ENCODE assay signal across 31 mouse cellular contexts in the genomic region with DNA sequence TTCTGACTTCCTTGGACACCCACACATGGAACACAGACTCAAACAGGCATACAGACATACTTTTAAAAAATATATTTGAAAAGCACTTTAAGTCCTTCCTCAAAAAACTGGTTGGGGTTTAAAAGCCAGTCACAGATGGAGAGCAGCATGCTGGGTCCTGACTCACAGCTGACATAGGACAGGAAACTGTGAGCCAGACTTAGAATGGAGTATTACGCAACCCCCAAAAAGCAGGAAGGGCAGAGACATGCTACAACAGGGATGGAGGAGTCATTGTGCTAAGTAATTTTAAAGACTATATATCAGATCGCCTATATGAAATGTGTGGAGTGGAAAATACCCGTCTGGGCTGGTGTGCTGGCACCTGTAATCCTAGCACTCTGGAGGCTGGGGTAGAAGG. TPM values are rescaled to one million over a fixed set of nuclear protein-coding genes. Genes with fewer than 3 reads are reported as not detected.
DNase-seq lines count a peak whose midpoint lies in the region.
"Had no signal": no experiment of that assay in that cellular context is flagged by ENCODE, and none has a peak within 500 bp of the region (broad histone marks: within the 10 kb centered on the region; RNA-seq: fewer than 3 reads in every experiment).

No protein-coding gene starts in this region.

- H3K27ac ChIP-seq in brown adipose tissue, adult 24 weeks (replicated peaks; ENCODE audit: low read depth, low read length) = 0 out of 2 replicates have a peak overlapping the region, but pooled peaks have one; percentile 5
- H3K27ac ChIP-seq: heart, embryonic 10.5 days; hindbrain, embryonic 12.5 days; hindbrain, postnatal 0 days; intestine, embryonic 15.5 days; liver, embryonic 14.5 days; midbrain, embryonic 10.5 days; stomach, postnatal 0 days had no signal

- H3K4me1 ChIP-seq in brown adipose tissue, adult 24 weeks (ENCODE audit: control insufficient read depth, insufficient read depth, insufficient read length, low read length) = peaks cover 43% of the 10 kb centered on the region

- peak; percentile 38 for DNase-seq in lung, postnatal 36 days
- DNase-seq in lung, postnatal 4 days = no peak
- peak; percentile 38 to 39 for DNase-seq in monocyte, adult 2 months (ENCODE audit: low read depth in 1 of 2, low spot score in 2 of 2)
- DNase-seq in layer of hippocampus, postnatal 36 days = no peak
- DNase-seq in ovary, postnatal 14 days (ENCODE audit: low spot score) = no peak
- DNase-seq in layer of hippocampus, postnatal 14 days (ENCODE audit: low spot score in 2 of 2) = no peak
- DNase-seq: adrenal gland, postnatal 10 days; cerebellum, adult 18-20 months; cerebellum, postnatal 10 days; forebrain, postnatal 0 days; gastrocnemius, postnatal 14 days; heart, adult 11 months; heart, postnatal 36 days; kidney, adult 9 months; kidney, postnatal 10 days; layer of hippocampus, adult 9-11 months; left cerebral cortex, postnatal 4 days; lung, adult 2 months; lung, postnatal 10 days; right cerebral cortex, postnatal 4 days; thymus, adult 18-20 months; thymus, postnatal 25 days had no signal

- no peak overlapping the region for H3K4me3 ChIP-seq in brown adipose tissue, adult 24 weeks (ENCODE audit: insufficient read depth, low read depth, low read length)
- H3K4me3 ChIP-seq: erythroblast, embryonic 14.5 days; heart, embryonic 10.5 days; hindbrain, embryonic 12.5 days; intestine, embryonic 15.5 days; midbrain, embryonic 10.5 days had no signal

RNA-seq across cellular contexts. Expression of gene Elk3, which starts 42.6 kb away (rescaled TPM):
- polyA plus RNA-seq in brown adipose tissue, adult 24 weeks (2012; ENCODE audit: insufficient read depth, insufficient read length, missing spikeins) = 8.0 and 14.4 TPM in 2 replicates
- total RNA-seq in layer of hippocampus, postnatal 36 days (2021) = 1 to 10 TPM; 7.4 to 8.9 TPM
- total RNA-seq in layer of hippocampus, postnatal 14 days (2021) = 1 to 10 TPM; 8.9 to 9.8 TPM

Comparison
In these comparisons a context has a peak if more than half of its experiments do, and no peak if none do; other contexts are left out.
1. DNase-seq: peak in lung, postnatal 36 days (single experiment) and monocyte, adult 2 months (2 of 2); none in lung, postnatal 4 days (0 of 2), layer of hippocampus, postnatal 36 days (0 of 2), ovary, postnatal 14 days (single experiment) and layer of hippocampus, postnatal 14 days (0 of 2).